10 mouse cellular contexts compared by ENCODE assay signal in the genomic region with DNA sequence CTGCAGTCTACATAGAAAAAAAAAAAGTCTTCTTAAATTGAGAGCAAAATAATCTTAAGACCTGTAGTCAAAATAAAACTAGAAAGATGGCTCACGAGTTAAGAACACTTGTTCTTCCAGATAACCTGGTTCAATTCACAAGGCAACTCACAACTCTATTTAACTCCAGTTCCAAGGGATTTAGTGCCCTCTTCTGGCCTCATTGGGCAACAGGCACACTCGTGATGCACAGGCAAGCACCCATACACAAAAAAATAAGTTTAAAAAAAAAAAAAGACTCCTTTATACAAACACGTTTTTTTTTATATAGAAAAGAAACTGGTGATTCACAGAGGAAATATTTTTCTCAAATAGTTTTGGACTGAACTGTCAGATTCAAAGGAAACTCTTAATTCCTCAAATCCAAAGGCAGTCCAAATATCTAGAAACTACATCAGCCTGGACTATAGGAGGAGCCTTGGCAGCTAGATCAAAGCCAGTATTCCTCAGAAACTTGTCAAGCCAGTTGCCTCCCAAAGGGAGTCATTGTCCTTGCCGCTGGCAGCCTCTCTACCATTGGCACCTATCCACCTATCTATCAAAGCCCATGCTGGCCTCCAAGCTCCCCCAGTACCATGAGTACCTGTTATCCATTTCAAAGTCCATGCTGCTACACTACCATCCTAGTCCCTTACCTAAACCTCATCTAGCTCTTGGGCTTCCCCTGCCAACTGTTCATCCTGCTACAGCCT. TPM values are rescaled to one million over a fixed set of nuclear protein-coding genes. Genes with fewer than 3 reads are reported as not detected.
DNase-seq lines count a peak whose midpoint lies in the region; ATAC-seq and TF ChIP-seq lines count a peak whose summit lies in the region.
"Had no signal": no experiment of that assay in that cellular context is flagged by ENCODE, and none has a peak within 500 bp of the region (broad histone marks: within the 10 kb centered on the region; RNA-seq: fewer than 3 reads in every experiment).

No protein-coding gene starts in this region.

- 67% methylated on average over 4 of the region's 4 CpGs for WGBS in forebrain, embryonic 14.5 days
- 81% methylated on average over 4 of the region's 4 CpGs for WGBS in forebrain, embryonic 12.5 days

- peak; percentile 65 for DNase-seq in forebrain, embryonic 14.5 days (ENCODE audit: low spot score)
- peak; percentile 14 for DNase-seq in lung, postnatal 36 days
- no peak for DNase-seq in lung, postnatal 25 days (ENCODE audit: low spot score)
- DNase-seq in brain, embryonic 14.5 days (ENCODE audit: low read depth), result peak; percentile 81
- peak; percentile 17 for DNase-seq in mesoderm, embryonic 11.5 days (ENCODE audit: low read depth, low spot score)

- peaks cover 71% of the 10 kb centered on the region for H3K36me3 ChIP-seq in forebrain, embryonic 14.5 days (ENCODE audit: control insufficient read depth, insufficient read depth, low read length)
- H3K36me3 ChIP-seq in forebrain, embryonic 12.5 days (replicated peaks), result peaks cover 72% of the 10 kb centered on the region

- ATAC-seq in forebrain, embryonic 14.5 days, result peak; percentile 50; the same call in 1 of the 2 replicates
- no peak for ATAC-seq in forebrain, embryonic 12.5 days (ENCODE audit: low FRiP score)
- ATAC-seq in megakaryocyte, adult 5-6 weeks (ENCODE audit: poor library complexity, severe bottlenecking), result no peak
- ATAC-seq in granulocyte monocyte progenitor cell, adult 5-6 weeks (replicated peaks; ENCODE audit: poor library complexity, severe bottlenecking), result no peak

- no peak overlapping the region for H3K4me2 ChIP-seq in forebrain, embryonic 14.5 days (ENCODE audit: low read length)
- no peak overlapping the region for H3K4me2 ChIP-seq in forebrain, embryonic 12.5 days
- H3K4me2 ChIP-seq: heart, embryonic 13.5 days; lung, embryonic 15.5 days had no signal

- H3K4me3 ChIP-seq in forebrain, embryonic 14.5 days (ENCODE audit: low read depth, low read length), result no peak overlapping the region
- no peak overlapping the region for H3K4me3 ChIP-seq in forebrain, embryonic 12.5 days (replicated peaks)
- H3K4me3 ChIP-seq: heart, embryonic 13.5 days; lung, embryonic 15.5 days had no signal

- TF ChIP-seq CTCF in brain, embryonic 14.5 days (IDR thresholded peaks at IDR 0.05; ENCODE audit: borderline replicate concordance, extremely low read depth, insufficient read depth, insufficient read length), result peak; percentile 48; the same call in 1 of the 2 replicates

- no peak overlapping the region for H3K27ac ChIP-seq in forebrain, embryonic 14.5 days (ENCODE audit: low read depth, low read length)
- H3K27ac ChIP-seq in forebrain, embryonic 12.5 days, result no peak overlapping the region
- H3K27ac ChIP-seq: heart, embryonic 13.5 days; lung, embryonic 15.5 days had no signal

- no peak for TF ChIP-seq POLR2A in brain, embryonic 14.5 days (IDR thresholded peaks at IDR 0.05; ENCODE audit: borderline replicate concordance, extremely low read depth, insufficient read depth, insufficient read length, poor library complexity, severe bottlenecking)

- no peak overlapping the region for H3K9ac ChIP-seq in forebrain, embryonic 14.5 days (ENCODE audit: low read length)
- H3K9ac ChIP-seq in forebrain, embryonic 12.5 days, result no peak overlapping the region
- H3K9ac ChIP-seq: heart, embryonic 13.5 days; lung, embryonic 15.5 days had no signal

- no peaks in the 10 kb centered on the region for H3K27me3 ChIP-seq in forebrain, embryonic 14.5 days (replicated peaks; ENCODE audit: control insufficient read depth, insufficient read depth, low read length)
- no peaks in the 10 kb centered on the region for H3K27me3 ChIP-seq in forebrain, embryonic 12.5 days
- H3K27me3 ChIP-seq: heart, embryonic 13.5 days; lung, embryonic 15.5 days had no signal

- H3K4me1 ChIP-seq in forebrain, embryonic 14.5 days (ENCODE audit: control insufficient read depth, insufficient read depth, low read length), result no peaks in the 10 kb centered on the region
- no peaks in the 10 kb centered on the region for H3K4me1 ChIP-seq in forebrain, embryonic 12.5 days
- H3K4me1 ChIP-seq: heart, embryonic 13.5 days; lung, embryonic 15.5 days had no signal

- no peaks in the 10 kb centered on the region for H3K9me3 ChIP-seq in forebrain, embryonic 14.5 days (replicated peaks; ENCODE audit: control insufficient read depth, low read length)
- H3K9me3 ChIP-seq in forebrain, embryonic 12.5 days, result no peaks in the 10 kb centered on the region
- H3K9me3 ChIP-seq: heart, embryonic 13.5 days; lung, embryonic 15.5 days had no signal

RNA-seq across cellular contexts. Expression of a gene that starts 28.5 kb away (rescaled TPM):
- polyA plus RNA-seq in forebrain, embryonic 14.5 days (2014; fragmentation: Nextera tagmentation; extraction: Ambion mirVana), result 70.3 and 73.6 TPM in 2 replicates
- 161 and 162 TPM in 2 replicates for polyA plus RNA-seq in forebrain, embryonic 12.5 days (2016; fragmentation: Nextera tagmentation; extraction: Ambion mirVana)
- 23.9 and 30.8 TPM in 2 replicates for polyA plus RNA-seq in brain, embryonic 14.5 days (2012; rRNA removed)
- total RNA-seq in megakaryocyte, adult 5-6 weeks (2015), result 69.7 and 76.6 TPM in 2 replicates
- total RNA-seq in megakaryocyte, adult 5-6 weeks (2017), result 122 and 140 TPM in 2 replicates
- 83.6 and 94.2 TPM in 2 replicates for total RNA-seq in granulocyte monocyte progenitor cell, adult 5-6 weeks (2014; fragmentation: Nextera tagmentation)
- 187 and 226 TPM in 2 replicates for total RNA-seq in granulocyte monocyte progenitor cell, adult 5-6 weeks (2017)
